Mouse (Mus musculus) embryonic fibroblast, embryonic 13.5 days (primary cell): ENCODE measurements around the gene Eps8. TPM values are rescaled to one million over a fixed set of nuclear protein-coding genes. Genes with fewer than 3 reads are reported as not detected.

ENCODE experiments used
- H3K27ac ChIP-seq: 2 replicates; pipeline ENCODE4 v1.5.1; 2012; ENCODE audit warnings: low read length, control low read depth, inconsistent platforms; ENCODE audit not compliant: insufficient read depth
- H3K4me1 ChIP-seq: 2 replicates; pipeline ENCODE4 v1.6.1; 2011; ENCODE audit warnings: low read length; ENCODE audit not compliant: control insufficient read depth, insufficient read depth
- H3K4me3 ChIP-seq: 2 replicates; pipeline ENCODE4 v1.5.1; 2011; ENCODE audit warnings: mild to moderate bottlenecking, control low read depth, low read length; ENCODE audit not compliant: insufficient read depth
- CTCF ChIP-seq: IDR thresholded peaks from 2 replicates; pipeline ENCODE4 v1.5.1; 2011; ENCODE audit warnings: mild to moderate bottlenecking, control low read depth, low read length, moderate library complexity, borderline replicate concordance; ENCODE audit not compliant: insufficient read depth
- POLR2A ChIP-seq: IDR thresholded peaks from 2 replicates; pipeline ENCODE4 v1.6.1; 2011; ENCODE audit warnings: low read depth, mild to moderate bottlenecking, control low read depth, low read length, moderate library complexity
- polyA plus RNA-seq: library from polyadenylated mRNA; stranded (reverse); fragments of >200 nt; gene quantifications from 2 replicates; pipeline ENCODE4 v1.2.4, GENCODE M21; 2011; ENCODE audit warnings: low read depth; ENCODE audit not compliant: missing spikeins, insufficient read length

Eps8 gene
- polyA plus RNA-seq, 1 experiment: 48.4 TPM

DNA sequence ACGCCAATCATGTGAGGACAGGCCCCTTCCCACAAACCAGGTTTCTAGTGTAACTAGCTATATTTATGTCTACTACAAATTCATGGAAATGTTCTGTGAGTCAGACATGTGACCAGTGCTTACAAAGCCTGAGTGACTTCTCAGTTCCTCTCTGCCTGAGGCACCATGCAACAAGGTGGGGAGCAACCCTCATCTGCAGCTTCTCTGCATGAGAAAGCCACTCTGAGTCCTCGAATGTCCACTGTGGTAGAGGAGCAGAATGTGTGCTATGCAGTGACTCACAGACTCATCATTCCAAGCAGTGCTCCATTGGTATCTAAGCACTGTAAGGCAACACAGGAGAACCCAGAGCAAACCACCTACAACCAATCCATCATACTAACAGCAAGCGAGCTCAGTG, 88.8 kb downstream of the Eps8 start:
- Histone ChIP-seq H3K4me1 (peaks cover 21% of the 10 kb centered on the region), H3K27ac (peak overlapping the region; percentile 88), H3K4me3 (no peak overlapping the region)
- TF ChIP-seq CTCF: no peak
- TF ChIP-seq POLR2A: no peak

DNA sequence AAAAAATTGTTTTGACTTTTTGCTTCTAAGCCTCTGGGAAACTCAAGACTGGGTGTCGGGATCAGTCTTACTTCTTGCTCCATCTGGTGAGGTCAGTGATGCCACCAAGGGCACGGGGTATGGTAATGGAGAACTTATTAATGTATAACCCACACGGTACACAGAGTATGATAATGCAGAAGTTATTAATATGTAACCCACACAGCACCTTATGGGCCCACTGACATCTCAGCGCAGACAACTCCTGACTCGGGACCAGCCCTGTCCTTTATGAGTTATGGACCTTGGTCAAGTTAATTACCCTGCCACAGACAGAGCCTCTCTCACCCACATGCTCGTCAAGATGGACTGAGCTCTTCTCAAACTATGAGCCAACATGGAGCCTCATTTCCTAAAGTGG, 89.2 kb downstream of the Eps8 start:
- TF ChIP-seq CTCF (no peak), POLR2A (no peak)
- peaks cover 23% of the 10 kb centered on the region for H3K4me1 ChIP-seq
- H3K27ac ChIP-seq: peak overlapping the region; percentile 88
- no peak overlapping the region for H3K4me3 ChIP-seq

DNA sequence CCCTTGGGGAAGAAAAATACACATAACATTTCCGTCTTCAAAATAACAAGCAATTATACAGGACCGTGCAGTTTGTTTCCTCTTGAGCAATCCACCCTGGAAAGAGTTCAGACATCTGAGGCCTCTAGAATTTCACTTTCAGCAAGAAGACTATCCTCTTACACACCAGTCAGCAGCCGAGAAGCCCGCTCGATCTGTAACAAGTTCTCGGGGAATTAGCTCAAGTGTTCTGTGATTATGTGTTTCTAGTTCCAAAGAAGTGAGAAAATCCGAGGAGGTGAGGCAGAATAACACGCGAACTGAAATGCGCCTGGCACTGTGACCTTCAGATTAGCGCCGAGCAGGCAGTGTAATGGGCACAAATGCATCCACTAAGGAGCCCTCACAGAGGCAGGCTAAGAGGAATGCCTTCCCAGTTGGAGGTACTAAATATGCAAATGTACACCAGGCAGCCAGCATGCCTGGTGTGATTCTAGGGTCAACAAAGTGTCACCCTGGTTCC, 94.3 kb downstream of the Eps8 start:
- TF ChIP-seq CTCF (no peak), POLR2A (no peak)
- Histone ChIP-seq H3K27ac (peak overlapping the region; percentile 98), H3K4me3 (no peak overlapping the region), H3K4me1 (peaks cover 25% of the 10 kb centered on the region)

DNA sequence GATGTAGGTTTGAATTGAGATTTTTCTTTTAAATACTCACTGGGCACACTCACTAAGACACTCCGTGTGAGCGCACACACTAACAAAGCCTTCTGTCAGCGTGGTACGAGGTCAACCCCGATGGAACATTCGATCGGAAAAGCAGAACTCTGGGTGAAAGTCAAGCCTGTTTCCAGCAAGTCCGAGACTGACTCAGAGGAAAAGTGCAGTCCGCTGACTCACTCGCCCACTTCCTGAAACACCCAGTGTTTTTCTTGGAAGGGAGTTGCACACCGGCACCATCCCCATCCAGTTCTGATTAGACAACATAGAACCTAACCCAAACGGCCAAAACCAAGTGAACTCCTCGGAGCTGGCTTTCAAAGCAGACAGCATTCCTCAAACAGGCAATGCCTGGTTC, 95.8 kb downstream of the Eps8 start:
- Histone ChIP-seq H3K4me3 (no peak overlapping the region), H3K27ac (peak overlapping the region; percentile 98), H3K4me1 (peaks cover 25% of the 10 kb centered on the region)
- TF ChIP-seq CTCF (no peak), POLR2A (no peak; the same call in 1 of the 2 replicates)

DNA sequence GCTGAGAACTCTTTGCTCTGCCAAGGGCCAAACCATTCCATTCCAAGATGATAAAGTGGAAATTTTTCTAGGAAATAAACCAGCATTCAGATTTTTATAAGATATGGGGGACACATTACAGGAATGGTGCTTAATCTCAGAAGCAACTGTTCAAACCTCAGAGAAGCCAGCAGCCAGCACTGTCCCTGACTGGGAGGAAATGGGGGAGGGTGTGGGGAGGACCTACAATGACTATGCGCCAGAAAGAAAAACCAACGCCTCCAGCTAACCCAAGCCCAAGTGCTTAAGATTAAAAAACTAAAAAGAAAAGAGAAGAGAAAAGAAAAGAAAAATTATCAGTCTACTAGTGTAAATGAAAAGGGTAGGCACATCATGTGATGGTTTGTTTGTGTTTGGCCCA, 97.0 kb downstream of the Eps8 start:
- TF ChIP-seq POLR2A: no peak
- TF ChIP-seq CTCF: no peak
- Histone ChIP-seq H3K27ac (peak overlapping the region; percentile 95), H3K4me3 (no peak overlapping the region), H3K4me1 (peaks cover 25% of the 10 kb centered on the region)

DNA sequence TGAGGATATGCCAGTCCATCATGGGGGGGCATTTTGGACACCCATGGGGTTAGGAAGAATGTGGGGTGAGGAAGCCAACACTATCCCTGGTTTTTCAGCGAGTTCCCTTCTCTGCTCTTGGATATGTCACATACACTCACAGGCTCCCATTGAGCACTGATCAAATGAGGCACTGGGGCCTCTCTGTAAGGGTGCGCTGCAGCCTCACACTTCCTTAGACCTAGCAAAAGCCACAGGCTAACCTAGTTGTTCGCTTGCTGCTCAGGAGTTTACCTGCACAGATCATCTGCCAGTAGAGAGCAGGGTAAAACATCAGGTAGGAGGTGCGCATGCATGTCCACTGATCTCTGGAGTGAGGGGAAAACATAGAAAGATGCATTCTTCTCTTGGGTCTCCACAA, 97.5 kb downstream of the Eps8 start:
- peak overlapping the region; percentile 95 for H3K27ac ChIP-seq
- TF ChIP-seq CTCF (no peak), POLR2A (no peak)
- peaks cover 25% of the 10 kb centered on the region for H3K4me1 ChIP-seq
- no peak overlapping the region for H3K4me3 ChIP-seq

DNA sequence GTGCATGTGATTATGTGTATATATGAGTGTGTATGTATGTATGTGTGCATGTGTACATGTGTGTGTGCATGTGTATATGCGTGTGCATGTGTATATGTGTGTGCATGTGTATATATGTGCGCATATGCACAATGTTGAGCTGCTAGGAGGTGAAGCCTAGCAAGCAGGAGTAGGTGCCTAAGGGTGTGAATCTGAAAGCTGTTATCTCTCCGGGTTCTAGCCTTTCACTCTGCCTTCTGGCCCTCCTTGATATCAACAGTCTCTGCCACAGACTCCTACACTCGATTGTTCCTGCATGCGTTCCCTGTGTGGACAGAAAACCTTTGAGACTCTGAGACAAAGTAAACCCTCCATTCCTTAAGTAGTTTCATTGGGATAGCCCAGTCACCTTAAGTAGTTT, 98.0 kb downstream of the Eps8 start:
- no peak overlapping the region for H3K4me3 ChIP-seq
- no peak overlapping the region for H3K27ac ChIP-seq
- TF ChIP-seq CTCF: no peak
- TF ChIP-seq POLR2A: no peak
- peaks cover 21% of the 10 kb centered on the region for H3K4me1 ChIP-seq

DNA sequence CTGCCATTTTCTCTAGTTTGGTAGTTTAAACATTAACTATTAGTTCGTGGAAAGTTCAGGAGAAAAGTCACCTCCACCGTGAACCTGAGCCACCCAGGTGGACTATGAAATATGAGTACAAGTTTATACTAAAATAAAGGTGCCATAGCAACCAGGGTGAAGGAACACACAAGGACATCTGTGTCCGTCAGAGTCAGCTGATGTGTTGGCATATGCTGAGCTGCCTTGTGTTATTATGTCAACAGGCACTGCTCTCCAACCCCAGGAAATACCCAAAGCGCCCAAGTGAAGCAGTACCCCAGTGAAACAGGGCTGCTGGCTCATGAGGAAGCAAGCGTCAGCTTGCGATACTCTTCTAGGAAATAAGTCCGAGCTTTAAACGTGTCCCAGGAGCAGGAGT, 104.5 kb downstream of the Eps8 start:
- H3K27ac ChIP-seq: no peak overlapping the region
- no peaks in the 10 kb centered on the region for H3K4me1 ChIP-seq
- TF ChIP-seq POLR2A (no peak), CTCF (no peak)
- H3K4me3 ChIP-seq: no peak overlapping the region

DNA sequence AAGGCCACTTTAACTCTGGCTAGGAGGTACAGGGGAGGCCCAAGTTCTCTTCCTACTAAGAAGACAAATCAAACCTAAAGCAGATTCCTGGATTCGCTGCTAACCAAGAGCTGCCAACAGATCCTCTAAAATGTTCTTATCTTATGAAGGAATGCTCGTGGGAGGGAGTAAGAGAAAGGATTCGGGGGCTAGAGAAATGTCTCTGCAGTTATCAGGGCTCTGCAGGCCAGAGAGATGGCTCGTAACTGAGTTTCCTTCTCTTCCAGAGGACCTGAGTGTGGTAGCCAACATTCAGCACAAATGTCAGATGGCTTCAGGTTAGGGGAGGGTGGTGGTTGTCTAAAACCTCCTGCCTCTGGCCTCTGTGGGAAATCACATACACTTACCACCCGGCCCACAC, 106.1 kb downstream of the Eps8 start:
- H3K4me1 ChIP-seq: no peaks in the 10 kb centered on the region; the same call in 1 of the 2 replicates
- H3K27ac ChIP-seq: peak overlapping the region; percentile 26; the same call in 1 of the 2 replicates
- H3K4me3 ChIP-seq: no peak overlapping the region
- TF ChIP-seq CTCF (no peak), POLR2A (no peak)

DNA sequence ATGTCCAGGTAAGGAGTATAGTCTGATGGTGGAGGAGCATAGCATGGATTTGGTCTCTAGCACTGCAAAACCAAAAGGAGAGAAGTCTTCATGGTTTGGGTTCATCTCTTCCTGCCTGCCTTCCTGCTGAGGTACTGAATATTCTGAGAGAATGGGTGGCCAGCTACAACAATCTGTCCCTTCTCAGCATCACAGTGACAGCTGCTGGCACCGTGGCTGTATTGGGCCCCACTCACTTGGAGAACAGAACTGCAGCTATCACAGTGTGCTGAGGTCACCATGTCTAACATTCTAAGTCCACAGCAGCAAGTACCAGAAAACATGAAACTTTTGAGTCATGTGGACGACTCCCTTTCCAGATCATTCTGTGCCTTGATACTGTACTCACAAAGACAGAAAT, 107.1 kb downstream of the Eps8 start:
- no peak overlapping the region for H3K4me3 ChIP-seq
- H3K27ac ChIP-seq: no peak overlapping the region
- no peak for TF ChIP-seq CTCF
- TF ChIP-seq POLR2A: no peak
- H3K4me1 ChIP-seq: peaks cover 8% of the 10 kb centered on the region

DNA sequence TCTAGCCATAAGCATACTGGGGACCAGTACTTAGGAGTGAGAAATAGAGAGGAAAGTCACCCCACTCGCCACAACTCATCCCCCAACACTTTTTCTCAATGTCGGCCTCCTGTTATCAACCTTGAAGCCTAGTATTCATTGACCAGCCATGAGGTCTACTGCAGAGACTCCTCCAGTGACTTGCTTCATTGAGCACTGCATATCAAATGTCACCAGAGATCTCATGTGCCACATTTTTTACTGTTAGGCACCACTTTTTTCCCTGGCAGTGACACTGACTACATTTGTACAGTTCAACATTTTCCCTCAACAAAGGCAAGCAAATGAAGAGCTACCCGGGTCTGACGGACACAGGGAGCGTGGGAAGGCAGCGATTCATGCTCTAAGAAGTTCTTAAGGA, 108.6 kb downstream of the Eps8 start:
- Histone ChIP-seq H3K27ac (no peak overlapping the region), H3K4me1 (peaks cover 17% of the 10 kb centered on the region), H3K4me3 (no peak overlapping the region)
- TF ChIP-seq POLR2A (no peak), CTCF (no peak)
